Mouse (Mus musculus) hindbrain, embryonic 15.5 days (tissue): ENCODE measurements at regions not wholly inside any gene's neighbourhood (a gene's known extent, or its start where the extent isn't known, plus 50 kb on each side); places are given as distances from the start of the nearest gene placed in this dataset.

Source experiments
- ATAC-seq: fragments of 200-750 bp; cut with Nextera tagmentation; 2 replicates; pipeline ENCODE4 v1.8.0; 2017; ENCODE audit warnings: low read depth, moderate number of reproducible peaks, moderate TSS enrichment; ENCODE audit not compliant: low FRiP score
- H3K27ac ChIP-seq: fragments of 300-500 bp; sonication (generic); replicated peaks from 2 replicates; pipeline ENCODE4 v1.5.1; 2015; ENCODE audit warnings: mild to moderate bottlenecking, inconsistent platforms
- H3K27me3 ChIP-seq: fragments of 300-500 bp; sonication (generic); 2 replicates; pipeline ENCODE4 v1.6.1; 2015; ENCODE audit warnings: control low read depth, inconsistent platforms
- H3K36me3 ChIP-seq: fragments of 300-500 bp; sonication (generic); 2 replicates; pipeline ENCODE4 v1.6.1; 2015; ENCODE audit warnings: control low read depth, inconsistent platforms
- H3K4me1 ChIP-seq: fragments of 300-500 bp; sonication (generic); replicated peaks from 2 replicates; pipeline ENCODE4 v1.6.1; 2015; ENCODE audit warnings: control low read depth, inconsistent platforms
- H3K4me2 ChIP-seq: fragments of 300-500 bp; sonication (generic); 2 replicates; pipeline ENCODE4 v1.6.1; 2015; ENCODE audit warnings: moderate library complexity, mild to moderate bottlenecking, inconsistent platforms
- H3K4me3 ChIP-seq: fragments of 300-500 bp; sonication (generic); 2 replicates; pipeline ENCODE4 v1.5.1; 2015; ENCODE audit warnings: mild to moderate bottlenecking, inconsistent platforms
- H3K9ac ChIP-seq: fragments of 300-500 bp; sonication (generic); 2 replicates; pipeline ENCODE4 v1.6.1; 2015; ENCODE audit warnings: inconsistent platforms
- H3K9me3 ChIP-seq: fragments of 300-500 bp; sonication (generic); 2 replicates; pipeline ENCODE4 v1.6.1; 2016; ENCODE audit warnings: control low read depth, inconsistent platforms
- WGBS: fragments of 180-500 bp; shearing (Covaris S2); methylation state at CpG from one replicate; pipeline ENCODE4 v1.1.7; 2015; 5-methylcytosine and 5-hydroxymethylcytosine counted together

GRCm38 (mm10) chr5:101242651-101243050, 397.1 kb downstream of the Gpat3 start:
- no peak overlapping the region for H3K4me3 ChIP-seq
- H3K27me3 ChIP-seq = peaks cover 3% of the 10 kb centered on the region; the same call in 1 of the 2 replicates
- no peak overlapping the region for H3K9ac ChIP-seq
- H3K4me2 ChIP-seq = no peak overlapping the region
- no peak for ATAC-seq
- H3K4me1 ChIP-seq = peaks cover 6% of the 10 kb centered on the region
- no peak overlapping the region for H3K27ac ChIP-seq
- 89% methylated on average over 2 of the region's 2 CpGs for WGBS
- H3K9me3 ChIP-seq = no peaks in the 10 kb centered on the region
- H3K36me3 ChIP-seq = no peaks in the 10 kb centered on the region

- Histone ChIP-seq H3K4me2 (no peak overlapping the region), H3K4me1 (no peaks in the 10 kb centered on the region), H3K27me3 (peaks cover 3% of the 10 kb centered on the region; the same call in 1 of the 2 replicates), H3K36me3 (no peaks in the 10 kb centered on the region), H3K4me3 (no peak overlapping the region), H3K27ac (no peak overlapping the region), H3K9ac (no peak overlapping the region), H3K9me3 (no peaks in the 10 kb centered on the region)
- no peak for ATAC-seq
- WGBS = 81% methylated on average over 16 of the region's 16 CpGs
These were observed 394.0 kb downstream of the Gpat3 start for GRCm38 (mm10) chr5:101239298-101240118.

GRCm38 (mm10) chr5:101236163-101236693, 390.7 kb downstream of the Gpat3 start:
- Histone ChIP-seq H3K9me3 (no peaks in the 10 kb centered on the region), H3K27ac (no peak overlapping the region), H3K4me1 (no peaks in the 10 kb centered on the region), H3K9ac (no peak overlapping the region), H3K4me3 (no peak overlapping the region), H3K27me3 (peaks cover 3% of the 10 kb centered on the region; the same call in 1 of the 2 replicates), H3K36me3 (no peaks in the 10 kb centered on the region), H3K4me2 (no peak overlapping the region)
- ATAC-seq = no peak
- WGBS = 74% methylated on average over 9 of the region's 9 CpGs

- Histone ChIP-seq H3K9me3 (no peaks in the 10 kb centered on the region), H3K4me3 (no peak overlapping the region), H3K27me3 (no peaks in the 10 kb centered on the region), H3K36me3 (no peaks in the 10 kb centered on the region), H3K4me2 (no peak overlapping the region), H3K27ac (no peak overlapping the region), H3K4me1 (no peaks in the 10 kb centered on the region), H3K9ac (no peak overlapping the region)
- 86% methylated on average over 10 of the region's 10 CpGs for WGBS
- ATAC-seq = no peak
These were observed 376.9 kb downstream of the Gpat3 start for GRCm38 (mm10) chr5:101222390-101222789.

GRCm38 (mm10) chr5:101218082-101218481, 372.6 kb downstream of the Gpat3 start:
- Histone ChIP-seq H3K9me3 (no peaks in the 10 kb centered on the region), H3K36me3 (no peaks in the 10 kb centered on the region), H3K9ac (no peak overlapping the region), H3K4me2 (no peak overlapping the region), H3K4me1 (no peaks in the 10 kb centered on the region), H3K4me3 (no peak overlapping the region), H3K27me3 (no peaks in the 10 kb centered on the region), H3K27ac (no peak overlapping the region)
- 89% methylated on average over 3 of the region's 3 CpGs for WGBS
- ATAC-seq = no peak

DNA sequence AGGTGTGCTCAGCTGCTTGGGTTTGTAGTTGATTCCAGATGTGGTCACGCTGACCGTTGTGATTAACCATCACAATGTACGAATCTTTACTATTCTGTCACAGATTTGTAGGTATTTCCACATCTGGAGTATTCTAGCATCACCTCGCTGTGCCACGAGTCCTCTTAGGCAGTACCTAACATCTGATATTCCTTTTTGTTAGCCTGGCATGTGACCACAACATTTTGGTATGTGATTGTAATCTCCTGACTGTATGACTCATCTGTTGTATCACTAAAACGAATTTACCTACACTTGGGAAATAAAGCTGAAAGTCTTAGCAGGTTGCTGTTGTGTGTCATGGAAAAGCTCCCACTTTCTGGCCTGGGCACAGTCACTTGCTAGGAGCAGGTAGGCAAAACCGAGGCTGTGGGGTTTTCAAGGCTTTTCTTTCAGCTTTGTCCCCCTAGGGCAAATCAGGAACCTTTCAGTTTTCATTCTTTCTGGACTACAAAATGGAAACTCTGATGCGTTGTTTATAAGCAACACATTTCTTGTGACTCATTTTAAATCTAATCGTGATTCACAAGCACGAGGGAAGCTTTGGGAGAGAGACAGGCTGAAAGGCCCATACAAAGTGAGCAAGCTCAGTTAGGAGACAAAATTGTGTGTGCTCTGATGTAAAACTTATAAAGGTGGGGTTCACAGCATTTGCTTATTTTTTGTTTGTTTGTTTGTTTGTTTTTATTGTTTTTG, 371.5 kb downstream of the Gpat3 start:
- 90% methylated on average over 10 of the region's 10 CpGs for WGBS
- H3K36me3 ChIP-seq = no peaks in the 10 kb centered on the region
- H3K4me3 ChIP-seq = no peak overlapping the region
- no peak for ATAC-seq
- no peaks in the 10 kb centered on the region for H3K9me3 ChIP-seq
- H3K27me3 ChIP-seq = no peaks in the 10 kb centered on the region
- H3K27ac ChIP-seq = no peak overlapping the region
- no peak overlapping the region for H3K4me2 ChIP-seq
- H3K4me1 ChIP-seq = no peaks in the 10 kb centered on the region
- H3K9ac ChIP-seq = no peak overlapping the region

DNA sequence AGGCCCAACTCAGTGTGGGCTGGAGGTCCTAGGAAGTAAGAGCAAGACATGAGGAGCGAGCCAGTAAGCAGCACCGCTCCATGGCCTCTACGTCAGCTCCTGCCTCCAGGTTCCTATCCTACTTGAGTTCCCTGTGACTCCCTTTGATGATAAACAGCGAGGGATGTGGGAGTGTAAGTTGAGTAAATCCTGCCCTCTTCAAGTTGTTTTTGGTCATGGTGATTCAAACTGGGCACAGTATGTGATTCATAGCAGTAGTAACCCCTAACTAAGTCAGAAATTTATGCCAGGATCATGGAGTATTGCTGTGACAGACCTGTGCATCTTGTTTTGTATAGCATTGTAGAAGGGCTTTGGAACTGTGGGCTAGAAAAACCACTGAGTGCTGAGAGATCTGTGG, 366.5 kb downstream of the Gpat3 start:
- H3K4me2 ChIP-seq = no peak overlapping the region
- H3K27me3 ChIP-seq = no peaks in the 10 kb centered on the region
- no peak overlapping the region for H3K27ac ChIP-seq
- no peaks in the 10 kb centered on the region for H3K4me1 ChIP-seq
- no peak overlapping the region for H3K4me3 ChIP-seq
- ATAC-seq = no peak
- 93% methylated on average over 4 of the region's 4 CpGs for WGBS
- H3K9me3 ChIP-seq = no peaks in the 10 kb centered on the region
- H3K36me3 ChIP-seq = no peaks in the 10 kb centered on the region
- no peak overlapping the region for H3K9ac ChIP-seq

DNA sequence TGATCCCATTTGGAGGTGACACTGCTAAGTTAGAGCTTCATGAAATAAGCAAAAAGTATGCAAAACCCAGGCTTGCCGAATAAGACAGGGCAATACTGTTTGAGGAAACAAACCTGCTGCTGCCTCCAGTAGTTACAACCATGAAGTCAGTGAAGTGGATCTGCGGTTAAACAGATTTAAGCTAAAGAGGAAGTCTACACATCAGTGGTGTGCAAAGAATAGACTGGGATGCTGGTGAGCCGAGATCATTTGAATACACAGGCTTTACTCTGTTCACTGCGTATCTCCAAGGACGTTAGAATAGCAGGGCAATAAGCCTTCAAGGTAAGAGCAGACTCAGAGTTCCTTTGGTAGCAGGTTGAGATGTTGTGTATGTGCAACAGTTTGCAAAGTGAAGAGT, 362.6 kb downstream of the Gpat3 start:
- Histone ChIP-seq H3K4me2 (no peak overlapping the region), H3K9ac (no peak overlapping the region), H3K36me3 (no peaks in the 10 kb centered on the region), H3K27me3 (no peaks in the 10 kb centered on the region), H3K27ac (no peak overlapping the region), H3K4me1 (no peaks in the 10 kb centered on the region), H3K4me3 (no peak overlapping the region), H3K9me3 (0 out of 2 replicates have a peak, but pooled peaks cover 3% of the 10 kb centered on the region)
- 92% methylated on average over 5 of the region's 5 CpGs for WGBS
- no peak for ATAC-seq

- no peak overlapping the region for H3K9ac ChIP-seq
- ATAC-seq = no peak
- no peaks in the 10 kb centered on the region for H3K27me3 ChIP-seq
- 83% methylated on average over 4 of the region's 4 CpGs for WGBS
- H3K4me3 ChIP-seq = no peak overlapping the region
- no peaks in the 10 kb centered on the region for H3K36me3 ChIP-seq
- H3K4me2 ChIP-seq = no peak overlapping the region
- no peaks in the 10 kb centered on the region for H3K4me1 ChIP-seq
- H3K9me3 ChIP-seq = no peaks in the 10 kb centered on the region
- no peak overlapping the region for H3K27ac ChIP-seq
These were observed 350.0 kb downstream of the Gpat3 start for GRCm38 (mm10) chr5:101195501-101195900.

DNA sequence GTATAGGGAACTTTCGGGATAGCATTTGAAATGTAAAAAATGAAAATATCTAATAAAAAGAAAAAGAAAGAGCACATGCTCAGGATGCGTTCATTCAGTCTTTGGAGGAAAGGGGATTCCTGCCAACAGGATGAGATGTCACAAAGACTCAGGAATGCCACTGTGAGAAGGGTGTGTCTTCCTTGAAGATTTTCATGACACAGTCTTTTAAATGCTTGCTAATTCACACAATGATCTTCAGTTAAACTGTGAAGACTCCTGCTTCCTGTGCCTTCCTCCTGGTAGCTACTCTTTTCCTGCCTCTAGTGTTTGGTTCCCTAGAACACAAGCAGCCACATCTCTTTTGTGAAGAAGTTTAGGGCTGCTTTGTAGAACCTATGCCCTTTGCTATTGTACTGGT, 345.5 kb downstream of the Gpat3 start:
- H3K9me3 ChIP-seq = no peaks in the 10 kb centered on the region
- H3K27me3 ChIP-seq = no peaks in the 10 kb centered on the region
- H3K36me3 ChIP-seq = no peaks in the 10 kb centered on the region
- H3K4me2 ChIP-seq = no peak overlapping the region
- no peak for ATAC-seq
- H3K4me1 ChIP-seq = no peaks in the 10 kb centered on the region
- H3K9ac ChIP-seq = no peak overlapping the region
- no peak overlapping the region for H3K4me3 ChIP-seq
- H3K27ac ChIP-seq = no peak overlapping the region
- 92% methylated on average over 2 of the region's 2 CpGs for WGBS

GRCm38 (mm10) chr5:101173183-101173582, 327.7 kb downstream of the Gpat3 start:
- Histone ChIP-seq H3K4me3 (no peak overlapping the region), H3K36me3 (no peaks in the 10 kb centered on the region), H3K9ac (no peak overlapping the region), H3K27ac (no peak overlapping the region), H3K27me3 (no peaks in the 10 kb centered on the region), H3K4me1 (no peaks in the 10 kb centered on the region), H3K9me3 (no peaks in the 10 kb centered on the region), H3K4me2 (no peak overlapping the region)
- no peak for ATAC-seq
- WGBS = 70% methylated on average over 9 of the region's 9 CpGs

- Histone ChIP-seq H3K27me3 (no peaks in the 10 kb centered on the region), H3K9me3 (no peaks in the 10 kb centered on the region), H3K4me2 (no peak overlapping the region), H3K9ac (no peak overlapping the region), H3K36me3 (no peaks in the 10 kb centered on the region), H3K27ac (no peak overlapping the region), H3K4me1 (no peaks in the 10 kb centered on the region), H3K4me3 (no peak overlapping the region)
- ATAC-seq = no peak
- WGBS = 74% methylated on average over 10 of the region's 10 CpGs
These were observed 327.3 kb downstream of the Gpat3 start for GRCm38 (mm10) chr5:101172782-101173181.
